Mouse (Mus musculus) 416B (cell line): ENCODE results near the gene Cdc42ep5.
"Not testable (repeated sequence)": the region's sequence is repeated elsewhere in the genome, so short reads cannot be mapped to it uniquely, and the experiment has no call there.

Experiments used
- DNase-seq: peaks from one replicate; pipeline ENCODE4 v3.0.0; 2011; ENCODE audit warnings: low read depth

Gene Cdc42ep5

GRCm38 (mm10) chr7:4164090-4164910 is at the start of gene Cdc42ep5:
Gene Cdc42ep5 (minus strand): TSS chr7:4164860.
- no peak for DNase-seq

GRCm38 (mm10) chr7:4213436-4213835 is 48.8 kb upstream of the Cdc42ep5 start:
- not testable (repeated sequence) for DNase-seq

DNA sequence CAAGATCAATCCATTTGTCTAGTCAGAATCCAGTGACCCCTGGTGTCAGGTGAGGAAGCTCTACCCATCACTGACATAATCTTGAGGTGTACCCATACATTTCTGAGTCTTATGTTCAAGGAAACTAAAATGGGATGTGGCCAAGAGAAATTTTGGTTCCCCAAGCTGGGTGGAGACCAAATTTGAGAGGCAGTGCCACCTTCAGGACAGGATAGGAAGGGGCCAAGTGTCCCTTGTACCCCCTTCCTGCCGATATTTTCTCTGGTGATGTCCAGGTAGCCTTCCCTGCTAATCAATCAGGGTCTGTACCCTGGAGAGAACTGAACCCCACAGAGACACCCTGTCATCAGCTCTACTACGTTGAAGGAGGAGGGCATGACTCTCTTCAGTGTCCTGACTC is 44.0 kb upstream of the Cdc42ep5 start:
- no peak for DNase-seq

DNA sequence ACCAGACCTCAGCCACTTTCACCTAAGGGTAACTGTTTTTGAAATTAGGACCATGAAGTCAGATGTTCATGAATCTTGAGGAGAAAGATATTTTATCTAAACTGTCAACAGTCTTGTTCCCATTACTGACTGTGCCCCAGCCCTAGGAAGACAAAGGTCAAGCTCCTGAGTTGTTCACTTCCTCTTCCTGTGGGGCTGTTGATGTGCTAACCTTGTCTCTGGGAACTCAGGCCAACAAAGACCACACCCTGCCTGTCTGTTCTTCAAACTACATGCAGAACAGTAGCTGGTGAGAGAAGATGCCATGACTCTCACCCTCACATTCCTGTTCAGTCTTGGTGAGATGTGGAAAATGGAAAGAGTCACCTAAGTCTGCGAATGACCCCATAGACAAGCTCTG is 42.5 kb upstream of the Cdc42ep5 start:
- no peak for DNase-seq

GRCm38 (mm10) chr7:4178438-4178837 is 13.8 kb upstream of the Cdc42ep5 start:
- peak; percentile 71 for DNase-seq

- DNase-seq: no peak
Measured at GRCm38 (mm10) chr7:4170193-4170938, 5.7 kb upstream of the Cdc42ep5 start.

GRCm38 (mm10) chr7:4167098-4167497 is 2.4 kb upstream of the Cdc42ep5 start:
- no peak for DNase-seq

DNA sequence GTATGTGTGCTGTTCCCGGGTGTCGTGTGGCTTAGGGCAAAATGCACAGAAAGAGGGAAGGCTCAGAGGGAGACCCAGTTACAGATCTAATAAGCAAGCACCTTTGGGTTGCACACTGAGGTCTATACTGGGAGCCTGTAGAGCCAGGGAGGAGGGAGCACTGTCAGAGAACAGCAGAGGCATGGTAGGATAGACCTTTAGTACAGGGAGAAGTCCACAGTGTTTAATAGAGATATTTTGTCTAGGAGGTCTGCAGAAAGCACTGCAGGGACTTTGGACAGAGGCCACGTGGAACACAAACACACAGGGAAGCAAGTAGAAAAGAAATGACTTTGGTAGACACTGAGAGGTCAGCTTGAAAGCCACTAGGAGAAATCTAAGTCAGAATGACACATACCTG is 626 bp upstream of the Cdc42ep5 start:
- DNase-seq: no peak

DNA sequence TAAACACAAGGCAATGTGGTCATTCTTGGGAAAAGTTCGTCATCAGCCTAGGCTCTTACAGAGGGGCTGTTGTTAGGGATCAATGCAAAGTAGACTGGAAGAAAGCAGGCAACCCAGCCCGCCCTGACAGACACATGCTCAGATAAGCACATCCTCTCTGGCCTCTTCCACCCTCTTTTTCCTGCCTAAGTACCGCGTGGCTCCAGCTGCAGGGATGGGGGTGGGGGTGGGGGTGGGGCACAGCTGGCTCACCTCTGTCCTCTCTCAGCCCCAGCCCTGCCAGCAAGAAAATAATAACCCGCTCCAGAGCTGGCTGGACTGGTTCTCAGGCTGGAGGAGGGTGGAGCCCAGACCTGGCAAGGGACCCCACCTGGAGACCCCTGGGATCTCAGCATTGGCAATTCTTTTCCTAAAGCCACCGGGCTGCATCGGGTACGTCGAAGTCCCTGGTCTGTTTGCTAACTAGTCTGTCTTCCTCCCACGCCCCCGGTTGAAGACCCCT is 1.0 kb downstream of the Cdc42ep5 start:
- DNase-seq: no peak

GRCm38 (mm10) chr7:4161596-4161995 is 3.1 kb downstream of the Cdc42ep5 start:
- DNase-seq: not testable (repeated sequence)

GRCm38 (mm10) chr7:4154976-4155375 is 9.7 kb downstream of the Cdc42ep5 start:
- no peak for DNase-seq

DNA sequence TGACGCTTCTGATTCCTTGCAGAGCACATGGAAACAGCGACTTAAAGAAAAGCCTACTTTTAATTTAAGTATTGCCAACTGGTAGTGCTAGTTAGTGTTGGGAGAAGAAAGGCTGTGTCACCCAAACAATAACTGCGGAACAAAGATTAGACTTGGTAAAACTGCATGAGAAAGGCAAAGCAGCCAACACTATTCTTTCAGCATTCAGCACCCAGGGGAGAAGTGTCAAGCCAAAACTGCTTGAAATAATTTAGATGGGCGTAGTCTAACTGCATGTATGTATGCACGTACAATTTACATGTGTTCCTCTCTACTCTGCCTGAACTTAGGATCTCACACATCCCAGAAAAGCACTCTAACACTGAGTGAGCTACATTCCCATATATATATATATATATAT is 10.3 kb downstream of the Cdc42ep5 start:
- DNase-seq: no peak

GRCm38 (mm10) chr7:4151241-4151640 is 13.4 kb downstream of the Cdc42ep5 start:
- no peak for DNase-seq

- DNase-seq: no peak
Measured at GRCm38 (mm10) chr7:4150811-4151221, 13.8 kb downstream of the Cdc42ep5 start.

- DNase-seq: no peak
Measured at GRCm38 (mm10) chr7:4150059-4150541, 14.6 kb downstream of the Cdc42ep5 start, which contains the start of gene Leng9. Gene Leng9 (minus strand): TSS chr7:4150374.

GRCm38 (mm10) chr7:4149209-4150054 is 15.2 kb downstream of the Cdc42ep5 start:
- peak; percentile 89 for DNase-seq

GRCm38 (mm10) chr7:4148341-4149208 is 16.1 kb downstream of the Cdc42ep5 start:
- no peak for DNase-seq

GRCm38 (mm10) chr7:4147836-4148235 is 16.8 kb downstream of the Cdc42ep5 start:
- no peak for DNase-seq

GRCm38 (mm10) chr7:4147371-4147770 is 17.3 kb downstream of the Cdc42ep5 start:
- no peak for DNase-seq

GRCm38 (mm10) chr7:4146241-4147180 is 18.1 kb downstream of the Cdc42ep5 start:
- no peak for DNase-seq
